Mouse (Mus musculus) embryonic facial prominence, embryonic 10.5 days (tissue): Measurements from ENCODE around the gene Ssbp4. TPM values are rescaled to one million over a fixed set of nuclear protein-coding genes. Genes with fewer than 3 reads are reported as not detected.

ENCODE experiments used
- DNase-seq: peaks from one replicate; pipeline ENCODE4 v3.0.0-alpha.2; 2017; ENCODE audit warnings: low spot score
- H3K27ac ChIP-seq: fragments of 300-500 bp; sonication (generic); replicated peaks from 2 replicates; pipeline ENCODE4 v1.5.1; 2016; ENCODE audit warnings: mild to moderate bottlenecking
- H3K27me3 ChIP-seq: fragments of 300-500 bp; sonication (generic); replicated peaks from 2 replicates; pipeline ENCODE4 v1.6.1; 2016; ENCODE audit warnings: low read depth, mild to moderate bottlenecking; ENCODE audit not compliant: poor library complexity, severe bottlenecking
- H3K36me3 ChIP-seq: fragments of 300-500 bp; sonication (generic); replicated peaks from 2 replicates; pipeline ENCODE4 v1.6.1; 2016; ENCODE audit warnings: mild to moderate bottlenecking, moderate library complexity
- H3K4me1 ChIP-seq: fragments of 300-500 bp; sonication (generic); 2 replicates; pipeline ENCODE4 v1.6.1; 2016
- H3K4me3 ChIP-seq: fragments of 300-500 bp; sonication (generic); 2 replicates; pipeline ENCODE4 v1.5.1; 2016; ENCODE audit warnings: mild to moderate bottlenecking, moderate library complexity
- H3K9me3 ChIP-seq: fragments of 300-500 bp; sonication (generic); 2 replicates; pipeline ENCODE4 v1.6.1; 2016; ENCODE audit warnings: mild to moderate bottlenecking
- WGBS: fragments of 180-500 bp; shearing (Covaris S2); methylation state at CpG from one replicate; pipeline ENCODE4 v1.1.7; 2016; 5-methylcytosine and 5-hydroxymethylcytosine counted together
- polyA plus RNA-seq: library from polyadenylated mRNA; unstranded; fragments of >200 nt; fragmentation: Nextera tagmentation; extraction: Ambion mirVana; gene quantifications from 2 replicates; pipeline ENCODE4 v1.2.1, GENCODE M21; 2016

Ssbp4 gene
- polyA plus RNA-seq, 1 experiment from 2014 or later: 105 TPM

DNA sequence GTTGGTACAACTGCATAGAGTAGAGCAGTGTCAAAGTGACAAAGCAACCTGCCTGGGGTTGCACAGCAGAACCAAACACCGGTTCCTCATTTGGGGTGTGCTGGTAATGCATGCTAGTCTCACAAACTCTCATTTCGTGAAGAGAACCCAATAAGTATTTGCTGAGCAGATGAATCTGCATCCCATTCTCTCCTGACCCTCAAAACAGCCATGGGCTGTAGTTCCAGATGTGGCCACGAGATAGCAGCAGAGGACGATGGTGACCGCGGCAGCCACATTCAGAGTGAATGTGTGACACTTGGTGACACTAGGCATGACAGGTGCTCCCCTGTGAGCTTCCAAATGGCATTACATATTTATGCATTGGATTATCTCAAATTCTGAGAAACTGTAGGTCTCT, 3.2 kb upstream of the Ssbp4 start:
- H3K27me3 ChIP-seq: no peaks in the 10 kb centered on the region
- H3K27ac ChIP-seq: peak overlapping the region; percentile 97
- H3K4me1 ChIP-seq: peaks cover 54% of the 10 kb centered on the region
- under 1% methylated on average over 6 of the region's 6 CpGs for WGBS
- no peaks in the 10 kb centered on the region for H3K9me3 ChIP-seq
- peak overlapping the region; percentile 89 for H3K4me3 ChIP-seq
- DNase-seq: peak; percentile 88
- H3K36me3 ChIP-seq: no peaks in the 10 kb centered on the region

DNA sequence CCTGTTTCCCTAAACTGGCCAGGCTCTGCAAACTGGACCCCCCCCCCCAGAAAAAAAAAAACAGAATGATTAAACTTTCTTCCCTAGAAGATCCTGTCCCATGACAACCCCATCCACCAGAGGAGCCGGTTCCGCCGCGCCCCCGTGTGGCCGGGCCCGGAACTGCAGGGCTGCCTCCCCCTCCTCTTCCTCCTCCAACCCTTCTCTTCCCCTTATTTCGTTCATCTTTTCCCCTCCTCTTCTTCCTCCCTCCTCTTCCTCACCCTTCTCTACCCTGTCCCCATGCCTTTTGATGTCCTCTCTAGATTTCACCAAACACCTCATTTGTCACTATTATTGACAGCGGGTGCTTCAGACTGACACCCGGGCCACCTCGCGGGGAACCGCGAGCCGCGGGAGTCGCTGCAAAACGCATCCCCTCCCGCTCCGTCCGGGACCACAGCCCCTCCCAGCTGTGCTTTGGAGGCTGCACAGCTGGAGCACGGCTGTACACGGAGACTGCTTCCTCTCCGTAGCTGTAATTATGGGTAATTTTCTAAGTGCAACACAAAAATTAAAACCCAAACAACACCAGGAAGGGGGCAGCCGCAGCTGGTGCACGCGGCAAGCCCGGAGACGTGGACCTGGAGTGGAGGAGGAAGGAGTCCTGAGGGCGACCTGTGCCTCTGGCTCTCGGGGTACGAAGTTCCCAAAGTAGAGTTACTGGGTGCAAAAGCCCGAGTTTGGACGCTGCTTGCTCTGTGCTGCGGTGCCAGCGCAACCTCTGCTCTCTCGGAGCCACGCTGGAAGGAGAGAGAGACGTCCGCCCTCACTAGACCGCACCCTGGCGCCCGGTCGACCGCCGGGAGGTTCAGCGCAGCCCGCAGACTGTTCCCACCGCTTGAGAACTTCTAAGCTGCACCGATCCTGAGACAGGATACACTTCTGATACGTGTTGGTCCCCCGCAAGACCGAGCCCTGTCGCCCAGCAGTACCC, 2.4 kb upstream of the Ssbp4 start:
- H3K36me3 ChIP-seq: no peaks in the 10 kb centered on the region
- no peaks in the 10 kb centered on the region for H3K9me3 ChIP-seq
- H3K27ac ChIP-seq: peak overlapping the region; percentile 97
- under 1% methylated on average over 54 of the region's 54 CpGs for WGBS
- peaks cover 60% of the 10 kb centered on the region for H3K4me1 ChIP-seq
- H3K27me3 ChIP-seq: no peaks in the 10 kb centered on the region
- peak; percentile 93 for DNase-seq
- peak overlapping the region; percentile 89 for H3K4me3 ChIP-seq

DNA sequence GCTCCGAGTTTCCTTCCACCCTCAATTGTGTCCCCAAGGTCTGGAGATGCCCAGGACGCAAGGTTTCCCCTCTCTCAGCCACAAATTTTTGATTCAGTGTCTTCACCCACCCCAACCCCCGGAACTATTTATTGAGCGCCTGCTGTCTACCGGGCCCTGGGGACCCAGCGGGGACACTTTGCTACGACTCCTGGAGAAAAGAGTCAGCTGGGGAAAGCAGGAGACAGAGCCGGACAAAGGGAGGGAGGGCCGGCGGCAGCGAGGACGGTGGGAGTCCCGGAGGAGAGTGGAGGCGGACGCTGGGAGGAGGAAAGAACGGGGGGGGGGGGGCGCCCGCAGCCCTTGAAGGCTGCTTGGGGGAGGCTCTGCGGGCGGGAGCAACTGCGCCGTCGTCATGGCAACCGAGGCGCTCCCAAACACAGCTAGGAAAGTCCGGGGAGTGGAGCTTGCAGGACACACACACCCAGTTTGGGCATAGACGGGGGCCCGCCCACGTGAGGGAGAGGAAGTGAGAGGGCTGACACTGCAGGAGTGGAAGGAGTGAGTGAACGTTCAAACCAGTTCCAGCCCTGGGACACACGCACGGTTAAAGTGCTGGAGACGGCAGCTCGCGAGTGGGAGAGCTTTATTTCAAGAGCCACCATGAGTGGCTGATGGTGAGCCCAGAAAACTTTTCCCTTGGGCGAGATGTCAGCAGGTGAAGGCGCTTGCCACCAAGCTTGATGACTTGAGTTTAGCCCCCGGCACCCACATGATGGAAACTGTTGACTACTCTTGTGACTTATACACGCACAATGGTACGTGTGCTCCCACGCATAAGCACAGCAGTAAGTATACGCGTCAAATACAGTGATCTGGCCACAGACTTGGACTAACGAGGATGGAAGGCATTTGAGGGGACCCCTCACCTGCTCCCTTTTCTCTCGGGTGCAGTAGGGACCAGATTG, 1.4 kb upstream of the Ssbp4 start:
- 1% methylated on average over 45 of the region's 45 CpGs for WGBS
- Histone ChIP-seq H3K9me3 (no peaks in the 10 kb centered on the region), H3K4me3 (peak overlapping the region; percentile 89), H3K4me1 (peaks cover 68% of the 10 kb centered on the region), H3K36me3 (peaks cover 4% of the 10 kb centered on the region), H3K27ac (peak overlapping the region; percentile 97), H3K27me3 (no peaks in the 10 kb centered on the region)
- DNase-seq: peak; percentile 93

DNA sequence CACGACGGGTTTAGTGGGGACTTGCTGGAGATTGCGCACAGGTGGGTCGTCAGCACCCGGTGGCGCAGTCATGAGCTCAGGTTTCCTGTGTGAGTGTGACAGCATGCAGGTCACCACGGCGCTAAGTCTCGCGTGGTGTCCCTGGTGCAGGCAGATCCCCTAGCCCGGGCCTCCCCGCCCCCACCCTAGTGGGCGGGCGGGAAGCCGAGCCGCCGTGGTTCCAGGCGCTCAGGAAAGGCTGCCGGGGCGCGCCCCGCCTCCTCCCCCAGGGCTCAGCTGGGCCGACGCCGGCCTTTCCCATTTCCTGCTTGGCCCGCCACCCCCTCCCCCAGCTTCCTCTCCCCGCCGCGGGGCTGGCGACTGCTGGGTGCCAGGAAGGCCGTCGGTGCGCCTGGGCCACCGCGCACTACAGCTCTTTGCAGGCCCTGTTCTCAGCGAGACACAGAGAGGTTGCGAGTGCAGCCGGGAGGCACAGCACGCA, 736 bp upstream of the Ssbp4 start:
- Histone ChIP-seq H3K27me3 (no peaks in the 10 kb centered on the region), H3K36me3 (peaks cover 11% of the 10 kb centered on the region), H3K4me3 (peak overlapping the region; percentile 89), H3K27ac (peak overlapping the region; percentile 97), H3K4me1 (peaks cover 75% of the 10 kb centered on the region), H3K9me3 (no peaks in the 10 kb centered on the region)
- DNase-seq: peak; percentile 95
- WGBS: under 1% methylated on average over 39 of the region's 39 CpGs

DNA sequence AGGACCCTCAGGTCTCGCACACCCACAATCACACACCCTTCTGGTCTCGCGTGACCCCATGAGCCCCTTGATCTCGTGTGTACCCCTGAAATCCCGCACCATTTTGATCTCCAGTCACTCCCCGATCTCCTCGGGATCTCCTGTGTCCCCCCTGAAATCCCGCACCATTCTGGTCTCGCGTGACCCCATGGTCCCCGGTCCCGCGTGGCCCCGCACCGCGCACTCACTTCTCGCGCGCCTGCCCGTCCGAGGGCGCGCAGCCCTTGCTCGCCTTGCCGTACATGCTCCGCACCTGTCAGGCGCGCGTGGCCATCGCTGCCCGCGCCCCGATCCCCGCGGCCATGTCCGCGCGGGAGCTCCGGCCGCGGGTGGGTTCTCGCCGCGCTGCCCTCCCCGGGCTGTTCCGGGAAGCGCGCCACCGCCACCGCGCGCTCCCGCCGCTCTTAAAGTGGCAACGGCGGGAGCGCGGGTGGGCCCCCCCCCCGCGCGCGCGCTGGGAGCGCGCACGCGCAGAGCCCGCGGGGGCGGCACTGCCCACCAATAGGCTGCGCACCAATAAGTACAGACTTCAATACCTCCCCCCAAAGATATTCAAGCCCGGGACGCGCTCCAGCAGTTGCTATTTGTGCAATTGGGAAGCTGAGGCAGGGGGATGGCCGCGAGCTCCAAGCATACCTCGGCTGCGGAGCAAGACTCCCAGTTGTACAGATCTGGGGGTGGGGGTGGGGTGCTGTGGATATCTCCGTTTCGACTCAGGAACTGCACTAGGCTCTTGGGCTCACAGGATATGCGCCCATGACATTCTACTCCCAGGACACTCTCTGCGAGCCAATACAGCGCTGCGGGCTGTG, 549 bp downstream of the Ssbp4 start:
- H3K27me3 ChIP-seq: no peaks in the 10 kb centered on the region
- peak; percentile 78 for DNase-seq
- peak overlapping the region; percentile 97 for H3K27ac ChIP-seq
- peaks cover 24% of the 10 kb centered on the region for H3K36me3 ChIP-seq
- H3K4me3 ChIP-seq: peak overlapping the region; percentile 89
- 2% methylated on average over 84 of the region's 84 CpGs for WGBS
- H3K9me3 ChIP-seq: 0 out of 2 replicates have a peak, but pooled peaks cover 3% of the 10 kb centered on the region
- peaks cover 77% of the 10 kb centered on the region for H3K4me1 ChIP-seq

DNA sequence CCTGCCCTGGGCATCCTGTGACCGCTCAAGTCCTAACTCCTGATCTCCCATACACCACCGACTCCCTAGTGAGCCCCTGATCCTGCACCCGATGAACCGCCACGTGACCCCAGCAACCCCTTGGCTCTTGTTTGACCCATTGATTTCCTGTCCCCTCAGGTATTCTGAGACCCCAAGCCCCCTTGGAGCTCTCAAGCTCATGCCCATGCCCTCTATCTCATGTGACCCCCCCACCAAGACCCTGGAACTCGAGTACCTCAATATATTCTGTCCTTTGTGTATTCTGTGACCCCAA, 1.1 kb downstream of the Ssbp4 start:
- DNase-seq: no peak
- peak overlapping the region; percentile 89 for H3K4me3 ChIP-seq
- peaks cover 77% of the 10 kb centered on the region for H3K4me1 ChIP-seq
- WGBS: 33% methylated on average over 6 of the region's 6 CpGs
- H3K9me3 ChIP-seq: peaks cover 5% of the 10 kb centered on the region; the same call in 1 of the 2 replicates
- H3K36me3 ChIP-seq: peaks cover 29% of the 10 kb centered on the region
- peak overlapping the region; percentile 97 for H3K27ac ChIP-seq
- no peaks in the 10 kb centered on the region for H3K27me3 ChIP-seq

DNA sequence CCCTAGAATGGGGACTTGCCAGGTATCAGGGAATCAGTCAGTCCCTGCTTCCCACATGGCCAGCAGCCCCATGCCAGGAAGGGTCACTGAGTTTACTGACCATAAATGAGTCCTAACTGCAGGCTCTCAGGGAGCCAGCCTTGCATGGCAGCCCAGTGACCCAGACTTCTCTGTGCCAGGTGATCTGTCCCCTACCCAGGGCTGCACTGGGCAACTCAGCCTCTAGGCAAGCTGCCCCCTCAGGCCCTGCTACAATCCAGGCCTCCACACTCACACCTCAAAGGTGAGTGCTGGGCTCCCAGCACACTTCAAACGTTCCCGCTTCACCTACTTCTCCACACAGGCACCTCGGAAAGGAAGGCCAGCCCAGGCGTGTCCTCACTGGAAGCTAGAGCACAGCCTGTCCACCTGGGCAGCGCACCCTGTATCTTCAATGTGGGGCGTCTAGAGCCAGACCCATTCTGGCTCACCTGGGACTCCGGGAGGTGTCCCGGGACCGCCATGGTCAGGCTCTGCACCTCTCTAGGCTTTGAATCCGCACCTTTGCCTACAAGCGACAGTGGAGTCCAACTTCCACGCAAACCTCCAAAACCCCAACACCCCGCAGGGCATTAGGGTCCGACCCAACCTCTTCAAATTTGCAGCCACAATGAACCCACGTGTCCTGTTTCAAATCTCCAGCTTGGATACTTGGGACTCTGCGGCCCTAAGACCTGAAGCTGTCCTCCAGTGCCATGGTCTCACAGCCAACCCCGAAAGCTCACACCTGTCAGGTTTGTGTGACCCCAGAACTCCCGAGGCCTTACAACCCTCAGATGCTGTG, 1.7 kb downstream of the Ssbp4 start:
- 62% methylated on average over 18 of the region's 18 CpGs for WGBS
- peaks cover 8% of the 10 kb centered on the region; the same call in 1 of the 2 replicates for H3K9me3 ChIP-seq
- peak overlapping the region; percentile 89 for H3K4me3 ChIP-seq
- peaks cover 77% of the 10 kb centered on the region for H3K4me1 ChIP-seq
- no peak for DNase-seq
- H3K36me3 ChIP-seq: peaks cover 35% of the 10 kb centered on the region
- no peaks in the 10 kb centered on the region for H3K27me3 ChIP-seq
- H3K27ac ChIP-seq: peak overlapping the region; percentile 97

DNA sequence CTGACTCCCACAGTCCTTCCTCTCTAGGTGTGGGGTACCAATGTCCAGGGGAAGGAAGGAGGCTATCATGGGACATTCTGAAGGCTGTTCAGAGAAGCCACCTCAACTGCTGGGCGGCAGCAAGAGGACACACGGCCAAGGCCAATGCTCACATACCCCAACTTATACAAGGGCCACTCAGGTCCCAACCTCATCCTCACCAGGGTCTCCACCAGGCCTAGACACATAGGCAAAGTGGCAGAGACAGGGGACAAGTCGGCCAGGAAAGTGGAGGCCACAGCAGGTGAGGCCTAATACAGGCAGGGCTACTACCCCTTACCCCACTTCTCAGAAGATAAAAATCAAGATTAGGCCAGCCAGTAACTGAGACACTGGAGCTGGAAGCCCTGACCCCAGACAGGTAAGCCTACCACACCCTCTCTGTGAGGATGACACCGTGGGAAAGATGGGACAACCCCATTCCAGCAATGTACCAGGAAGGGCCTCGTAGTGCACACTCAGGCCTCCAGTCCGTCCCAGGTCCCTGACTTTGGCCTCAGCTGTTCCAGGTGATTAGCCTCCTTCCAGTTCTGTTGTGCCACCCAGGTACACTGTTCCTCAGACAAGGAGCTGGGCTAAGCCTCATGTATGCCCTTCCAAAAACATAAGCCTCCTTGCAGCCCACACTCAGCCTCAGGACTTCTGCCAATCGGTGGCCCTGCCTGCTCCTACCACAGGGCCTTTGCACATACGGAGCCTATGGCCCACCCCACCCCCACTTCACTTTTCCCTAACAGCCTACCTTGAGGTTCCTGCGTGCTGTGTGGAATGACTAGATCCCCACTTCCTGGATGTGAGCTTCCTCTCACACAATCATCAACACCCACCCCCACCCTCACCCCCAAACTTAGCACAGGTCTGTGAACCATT, 2.5 kb downstream of the Ssbp4 start:
- peaks cover 77% of the 10 kb centered on the region for H3K4me1 ChIP-seq

DNA sequence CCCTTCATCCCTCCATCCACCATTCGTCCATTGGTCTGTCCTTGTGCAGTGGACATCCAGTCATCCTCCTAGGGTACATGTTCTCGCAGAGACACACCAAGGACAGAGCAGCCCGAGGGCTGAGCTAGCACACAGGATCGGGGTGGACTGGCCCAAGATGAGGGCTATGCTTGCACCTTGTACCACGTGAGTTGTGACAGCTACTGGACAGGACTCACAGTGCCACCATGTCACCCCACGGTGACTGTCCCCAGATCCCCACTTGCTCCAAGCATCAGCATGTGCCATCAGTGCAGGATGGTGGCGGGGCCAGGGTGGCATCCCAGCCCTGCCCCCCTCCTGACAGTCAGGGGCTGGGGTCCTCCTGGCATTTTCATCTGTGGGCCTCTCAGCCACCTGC, 4.1 kb downstream of the Ssbp4 start:
- Histone ChIP-seq H3K36me3 (peaks cover 45% of the 10 kb centered on the region), H3K4me1 (peaks cover 77% of the 10 kb centered on the region), H3K9me3 (peaks cover 12% of the 10 kb centered on the region; the same call in 1 of the 2 replicates), H3K27me3 (peaks cover 2% of the 10 kb centered on the region; the same call in 1 of the 2 replicates), H3K4me3 (peak overlapping the region; percentile 14; the same call in 1 of the 2 replicates), H3K27ac (peak overlapping the region; percentile 5; the same call in 1 of the 2 replicates)
- no peak for DNase-seq
- 87% methylated on average over 7 of the region's 7 CpGs for WGBS

More for the DNA sequence above, 2.5 kb downstream of the Ssbp4 start:
- no peak for DNase-seq
- WGBS: 89% methylated on average over 9 of the region's 9 CpGs
- H3K27ac ChIP-seq: no peak overlapping the region; the same call in 1 of the 2 replicates
- H3K4me3 ChIP-seq: peak overlapping the region; percentile 89
- H3K27me3 ChIP-seq: no peaks in the 10 kb centered on the region
- peaks cover 39% of the 10 kb centered on the region for H3K36me3 ChIP-seq
- peaks cover 12% of the 10 kb centered on the region; the same call in 1 of the 2 replicates for H3K9me3 ChIP-seq

DNA sequence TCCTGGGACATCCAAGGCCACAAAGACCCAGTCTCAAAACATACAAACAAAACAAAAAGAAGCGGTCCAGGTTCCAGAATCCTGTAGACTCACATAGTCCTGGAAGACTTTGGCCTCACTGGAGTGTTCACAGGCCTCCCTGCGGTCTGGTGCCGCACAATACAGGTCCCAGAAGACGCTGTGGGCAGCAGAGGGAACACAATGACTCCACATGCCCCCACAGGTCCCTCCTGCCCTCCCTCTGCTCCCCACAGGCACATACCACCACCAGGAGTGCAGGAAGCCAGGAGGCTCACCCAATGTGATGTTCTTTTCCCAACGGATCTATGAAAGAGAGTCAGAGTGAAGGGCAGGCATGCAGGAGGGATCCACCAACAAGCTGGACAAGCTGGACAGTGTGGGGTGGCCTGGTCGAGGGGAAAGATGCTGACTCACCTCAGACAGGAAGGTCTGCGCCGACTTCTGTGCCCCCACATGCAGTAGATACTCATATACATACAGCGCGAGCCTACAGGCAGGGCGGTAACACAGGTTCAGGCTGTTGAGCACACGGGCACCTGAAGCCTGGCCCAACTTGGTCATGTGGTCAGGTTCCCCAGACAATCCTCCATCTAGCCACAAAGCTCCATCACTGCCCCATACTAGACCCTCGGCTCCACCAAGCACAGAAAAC, 6.4 kb downstream of the Ssbp4 start:
- Histone ChIP-seq H3K4me3 (0 out of 2 replicates have a peak overlapping the region, but pooled peaks have one; percentile 4), H3K27ac (peak overlapping the region; percentile 81), H3K9me3 (peaks cover 12% of the 10 kb centered on the region; the same call in 1 of the 2 replicates), H3K27me3 (peaks cover 18% of the 10 kb centered on the region; the same call in 1 of the 2 replicates), H3K4me1 (peaks cover 77% of the 10 kb centered on the region), H3K36me3 (peaks cover 63% of the 10 kb centered on the region)
- WGBS: 92% methylated on average over 13 of the region's 13 CpGs
- DNase-seq: no peak
